Mouse (Mus musculus) urinary bladder, postnatal 36 days (tissue): ENCODE results near the gene Srgap3.

Experiments used
- DNase-seq, 2 experiments: peaks; one replicate each; pipeline ENCODE4 v3.0.0; 2022; ENCODE audit warnings: low spot score in 2 of 2, mixed read lengths in 1 of 2

Srgap3 gene

GRCm38 (mm10) chr6:112950205-112951110 lies 3.4 kb upstream of the Srgap3 start:
- DNase-seq = no peak

GRCm38 (mm10) chr6:112949220-112949619 lies 2.2 kb upstream of the Srgap3 start:
- DNase-seq = no peak

GRCm38 (mm10) chr6:112948416-112948815 lies 1.4 kb upstream of the Srgap3 start:
- DNase-seq = no peak

GRCm38 (mm10) chr6:112946021-112946811 lies 850 bp downstream of the Srgap3 start:
- peak in 1 of 2 experiments; percentile 44 for DNase-seq

- DNase-seq = no peak
Observed at GRCm38 (mm10) chr6:112945181-112945751, 1.8 kb downstream of the Srgap3 start.

- DNase-seq = no peak
Observed at GRCm38 (mm10) chr6:112943596-112944245, 3.3 kb downstream of the Srgap3 start.

- DNase-seq = no peak
Observed at GRCm38 (mm10) chr6:112939281-112939680, 7.8 kb downstream of the Srgap3 start.

- DNase-seq = no peak
Observed at GRCm38 (mm10) chr6:112937791-112938190, 9.3 kb downstream of the Srgap3 start.

- DNase-seq = no peak
Observed at GRCm38 (mm10) chr6:112934501-112934900, 12.6 kb downstream of the Srgap3 start.

- DNase-seq = no peak
Observed at GRCm38 (mm10) chr6:112932611-112933010, 14.5 kb downstream of the Srgap3 start.

- DNase-seq = no peak
Observed at GRCm38 (mm10) chr6:112930011-112930451, 17.0 kb downstream of the Srgap3 start.

- no peak for DNase-seq
Observed at GRCm38 (mm10) chr6:112929291-112929984, 17.6 kb downstream of the Srgap3 start.

- DNase-seq = no peak
Observed at GRCm38 (mm10) chr6:112928841-112929240, 18.2 kb downstream of the Srgap3 start.

GRCm38 (mm10) chr6:112927341-112927740 lies 19.7 kb downstream of the Srgap3 start:
- DNase-seq = no peak

GRCm38 (mm10) chr6:112926011-112926410 lies 21.1 kb downstream of the Srgap3 start:
- DNase-seq = no peak

- DNase-seq = peak; percentile 45 to 53
Observed at GRCm38 (mm10) chr6:112925234-112925975, 21.7 kb downstream of the Srgap3 start.

GRCm38 (mm10) chr6:112924606-112925141 lies 22.4 kb downstream of the Srgap3 start:
- DNase-seq = no peak

- no peak for DNase-seq
Observed at GRCm38 (mm10) chr6:112920619-112921195, 26.4 kb downstream of the Srgap3 start.

- DNase-seq = no peak
Observed at GRCm38 (mm10) chr6:112917717-112918116, 29.3 kb downstream of the Srgap3 start.

- DNase-seq = no peak
Observed at GRCm38 (mm10) chr6:112916243-112916642, 30.8 kb downstream of the Srgap3 start.
